Mouse (Mus musculus) adrenal gland, postnatal 4 days (tissue): ENCODE results near the gene Dok7. TPM values are rescaled to one million over a fixed set of nuclear protein-coding genes. Genes with fewer than 3 reads are reported as not detected.
A peak's percentile ranks its signal among the peaks of the same experiment; 100 is the strongest.

Experiments used
- DNase-seq, 2 experiments: peaks; one replicate each; pipeline ENCODE4 v3.0.0; 2021 to 2022; ENCODE audit warnings: low spot score in 2 of 2, mixed read lengths in 2 of 2
- long read RNA-seq, 2 experiments: library from polyadenylated mRNA; stranded (forward); transcript quantifications; one replicate each; pipeline ENCODE4 v2.0.0; 2021
- total RNA-seq, 2 experiments: library from RNA; stranded (reverse); gene quantifications; 2 replicates each; pipeline ENCODE4 v1.2.3; 2021

Gene Dok7
- total RNA-seq, result 10 to 100 TPM; 13.0 to 13.1 TPM
- long read RNA-seq, experiment 1, partial matches to known transcripts, result 2 of 9 reads
- long read RNA-seq, experiment 1, other reads (novel, unspliced or antisense), result 4 of 9 reads
- long read RNA-seq, experiment 2, transcript Dok7-203 (7 exons, 2,779 nt), result major isoform, 20 of 43 reads
- long read RNA-seq, experiment 2, partial matches to known transcripts, result 10 of 43 reads
- long read RNA-seq, experiment 2, other reads (novel, unspliced or antisense), result 13 of 43 reads

DNA sequence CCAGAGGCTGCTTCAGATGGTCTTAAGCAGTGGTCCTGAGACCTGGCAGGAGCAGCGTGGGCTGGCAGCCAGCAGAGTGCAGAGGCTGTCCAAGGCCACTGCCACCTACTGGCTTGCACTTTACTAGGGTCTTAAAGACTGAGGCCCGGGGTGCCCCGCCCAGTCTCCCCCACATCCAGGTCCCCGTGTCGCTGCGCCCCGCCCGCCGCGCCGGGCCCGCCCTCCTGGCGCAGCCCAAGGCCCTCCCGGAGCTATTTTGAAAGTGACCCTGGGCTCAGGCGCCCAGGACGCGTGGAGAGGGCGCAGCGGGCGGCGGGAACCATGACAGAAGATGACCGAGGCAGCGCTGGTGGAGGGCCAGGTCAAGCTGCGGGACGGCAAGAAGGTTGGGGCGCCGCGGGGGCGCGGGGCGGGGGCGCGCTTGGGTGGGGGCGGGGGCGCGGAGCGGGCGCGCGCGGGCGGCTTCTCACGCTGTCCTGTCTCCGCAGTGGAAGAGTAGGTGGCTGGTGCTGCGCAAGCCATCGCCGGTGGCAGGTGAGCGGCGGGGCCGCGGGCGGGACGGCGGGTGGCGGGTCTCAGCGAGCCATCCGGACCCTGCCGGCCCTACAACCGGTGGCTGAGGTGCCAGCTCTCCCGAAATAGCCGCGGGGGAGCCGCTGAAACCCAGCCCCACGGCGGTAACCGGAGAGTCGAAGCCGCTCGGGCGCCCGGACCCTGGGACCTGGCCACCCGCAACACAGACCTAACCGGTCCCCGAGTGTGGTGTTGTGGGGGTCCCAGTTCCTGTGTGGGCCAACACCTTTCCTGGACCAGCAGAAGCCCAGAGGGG lies at the start of gene Dok7:
Gene Dok7, plus strand, starts transcription at position 163 of the 829 bp plus-strand sequence.
- peak; percentile 38 to 41 for DNase-seq

DNA sequence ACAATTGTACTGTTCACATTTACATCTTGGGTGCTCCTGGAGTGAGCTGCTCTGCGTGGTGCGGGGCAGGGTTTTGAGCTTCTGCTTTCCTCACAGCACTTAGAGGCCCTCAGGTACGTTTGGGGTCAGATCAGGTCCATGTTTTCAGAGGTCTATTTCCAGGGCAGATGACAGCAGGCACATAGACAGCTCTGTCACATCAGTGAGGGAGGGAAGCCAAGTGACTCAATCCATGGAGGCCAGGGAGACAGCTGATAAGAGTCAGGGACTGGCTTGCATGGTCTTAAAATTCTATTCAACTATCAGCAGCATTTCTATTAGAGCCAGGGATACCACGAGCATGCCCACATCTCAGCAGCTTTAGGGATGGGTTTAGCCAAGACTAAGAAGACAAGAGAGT lies 47.4 kb upstream of the Dok7 start:
- no peak for DNase-seq

DNA sequence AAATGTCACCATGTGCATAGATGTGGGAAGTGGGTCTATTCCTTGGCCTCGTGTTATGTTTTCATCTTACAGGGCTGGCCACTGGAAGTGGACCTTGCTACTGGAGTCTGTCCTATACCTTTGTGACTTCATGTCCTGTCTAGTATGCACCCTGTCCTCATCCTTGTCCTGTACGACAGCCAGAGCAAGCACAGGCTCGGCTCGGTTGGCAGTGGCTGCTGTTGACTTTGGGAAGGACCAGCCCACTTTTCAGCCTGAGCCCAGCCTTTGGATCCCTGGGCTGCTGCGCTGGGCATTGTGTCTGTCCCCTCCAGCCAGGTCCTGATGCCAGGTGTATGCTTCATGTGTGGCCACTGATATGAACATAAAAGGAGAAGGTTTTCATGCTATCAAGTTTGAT lies 45.9 kb upstream of the Dok7 start:
- DNase-seq, result no peak

DNA sequence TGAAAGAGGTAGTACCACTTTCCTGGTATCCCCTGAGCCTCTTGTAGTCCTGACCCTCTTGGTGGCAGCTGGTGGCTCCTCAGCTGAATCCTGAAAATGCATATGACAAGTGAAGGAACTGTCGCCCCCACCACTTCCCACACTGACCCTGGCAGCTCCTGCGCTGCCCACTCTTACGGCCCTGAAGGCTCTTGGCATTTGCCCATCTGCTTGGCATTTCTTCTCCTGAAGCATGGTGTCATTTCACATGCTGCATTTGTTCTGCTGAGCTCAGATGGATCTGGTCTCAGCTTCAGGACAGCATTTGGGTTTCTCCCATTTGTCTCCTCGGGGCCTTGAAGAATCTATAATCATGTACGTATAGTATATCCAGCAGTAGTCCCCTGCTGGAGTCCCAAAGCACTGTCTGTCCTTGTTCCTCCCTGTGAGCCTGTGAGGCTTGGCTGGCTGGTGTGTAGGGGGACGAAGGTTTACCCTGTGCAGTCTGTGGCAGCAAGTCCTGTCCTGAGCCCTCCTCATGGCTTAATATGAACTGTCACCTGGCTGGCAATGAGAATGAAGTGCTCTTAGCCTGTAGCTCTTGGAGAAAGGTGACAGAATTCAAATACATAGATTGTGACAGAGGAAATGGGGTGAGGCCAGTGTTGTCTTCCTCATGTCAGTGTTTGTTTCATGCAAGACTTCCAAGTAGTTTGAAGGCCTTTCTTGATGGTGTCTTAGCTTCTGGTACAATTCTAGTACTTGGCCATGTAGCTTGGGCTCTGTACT lies 45.2 kb upstream of the Dok7 start:
- DNase-seq, result no peak

DNA sequence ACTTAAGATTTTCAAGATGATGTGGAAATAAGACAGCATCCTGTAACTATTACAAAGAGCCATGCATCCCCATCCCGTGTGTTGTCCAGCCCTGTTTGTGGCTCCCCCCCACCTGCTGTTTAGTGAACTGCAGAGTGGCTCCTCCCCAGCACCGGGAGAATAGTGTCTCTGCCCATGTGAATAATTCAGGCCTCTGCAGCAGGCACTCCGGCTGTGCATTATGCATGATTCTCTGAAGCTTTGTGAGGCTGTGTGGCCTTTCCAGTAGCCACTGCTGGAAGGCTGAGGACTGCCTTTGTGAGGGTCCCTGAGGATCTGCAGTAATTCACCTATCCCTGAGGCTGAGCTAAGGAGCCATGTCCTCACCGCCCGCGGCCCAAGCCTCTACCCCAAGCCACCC lies 42.5 kb upstream of the Dok7 start:
- DNase-seq, result no peak

DNA sequence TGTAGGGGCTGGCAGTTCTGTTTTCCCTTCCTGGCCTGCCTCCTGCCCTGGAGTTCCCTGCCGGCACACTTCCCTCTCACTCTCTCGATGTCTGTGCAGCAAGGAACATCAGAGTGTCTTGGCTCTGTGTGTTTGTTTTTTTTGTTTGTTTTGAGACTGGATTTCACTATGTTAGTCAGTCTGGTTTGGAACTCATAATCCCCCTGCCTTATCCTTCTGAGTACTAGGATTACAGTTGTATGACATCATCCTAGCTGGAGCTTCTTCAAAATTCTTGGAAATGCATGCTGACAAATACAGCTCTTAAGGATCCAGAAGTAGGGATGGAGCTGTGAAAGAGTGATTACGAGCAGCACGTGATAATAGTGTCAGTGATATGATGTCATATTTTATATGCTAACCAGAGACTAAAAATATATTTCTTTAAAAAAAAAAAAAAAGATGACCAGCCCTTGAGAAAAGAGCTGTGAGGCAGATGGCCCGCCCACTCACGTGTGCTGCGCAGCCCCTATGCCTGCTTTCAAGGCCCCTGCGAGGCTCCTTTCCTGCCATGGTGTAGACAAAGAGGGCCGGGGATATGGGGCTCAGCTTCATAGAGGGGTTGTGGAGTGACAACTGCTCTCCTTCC lies 36.8 kb upstream of the Dok7 start:
- DNase-seq, result no peak

DNA sequence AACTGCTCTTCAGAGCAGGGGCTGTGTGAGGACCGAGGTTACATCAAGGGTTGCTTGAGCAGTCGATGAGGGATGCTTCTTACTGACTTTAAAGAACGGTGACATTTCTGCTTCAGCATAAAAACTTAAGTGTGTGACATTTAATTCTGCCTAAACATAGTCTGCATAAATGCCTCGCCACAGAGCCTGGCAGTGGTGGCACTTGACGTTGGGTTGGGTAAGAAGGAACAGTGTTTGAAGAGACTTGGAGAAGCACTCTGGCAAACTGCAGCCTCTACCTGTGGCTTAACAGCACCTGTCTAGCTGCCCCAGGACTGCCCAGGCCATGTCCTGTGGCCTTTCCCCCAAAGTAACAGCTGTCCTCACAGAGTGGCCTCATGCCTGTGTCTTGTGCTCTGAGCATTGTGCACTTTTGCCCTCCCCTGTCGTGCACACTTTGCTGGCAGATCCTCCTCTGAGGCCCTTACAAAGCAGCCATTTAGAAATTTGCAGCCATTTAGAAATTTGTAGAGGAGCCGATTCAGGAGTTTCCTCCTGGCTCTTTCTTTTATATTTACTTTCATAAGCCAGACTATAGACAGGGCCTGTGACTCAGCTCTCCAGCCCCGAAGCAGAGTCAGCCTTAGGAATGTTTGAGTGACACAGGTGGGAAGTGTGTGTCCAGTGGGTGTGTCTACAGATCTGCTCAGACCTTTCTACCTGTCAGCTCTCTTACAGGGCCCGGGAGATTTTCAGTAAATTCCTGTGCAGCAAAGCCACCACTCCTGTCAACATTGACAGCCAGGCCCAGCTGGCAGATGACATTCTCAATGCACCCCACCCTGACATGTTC lies 35.9 kb upstream of the Dok7 start:
- no peak for DNase-seq

DNA sequence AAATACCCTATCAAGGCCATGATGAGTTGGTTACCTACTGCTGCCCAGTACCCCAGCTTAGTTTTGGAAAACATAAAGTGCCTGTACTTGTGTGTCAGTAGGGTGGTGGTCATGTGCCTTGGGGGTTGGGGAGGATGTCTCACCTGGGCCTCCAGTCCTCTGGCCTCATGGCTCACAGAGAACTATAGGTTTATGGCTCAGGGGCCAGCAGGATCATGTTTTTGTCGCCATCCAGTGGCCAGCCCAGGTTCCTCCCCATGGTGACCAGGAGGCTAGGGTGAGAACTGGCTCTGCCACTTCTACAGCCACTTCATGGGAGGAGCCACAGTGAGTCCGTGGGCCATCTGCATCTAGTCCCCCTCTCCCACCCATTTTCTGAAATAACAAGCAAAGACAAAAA lies 31.6 kb upstream of the Dok7 start:
- DNase-seq, result peak in 1 of 2 experiments; percentile 30

DNA sequence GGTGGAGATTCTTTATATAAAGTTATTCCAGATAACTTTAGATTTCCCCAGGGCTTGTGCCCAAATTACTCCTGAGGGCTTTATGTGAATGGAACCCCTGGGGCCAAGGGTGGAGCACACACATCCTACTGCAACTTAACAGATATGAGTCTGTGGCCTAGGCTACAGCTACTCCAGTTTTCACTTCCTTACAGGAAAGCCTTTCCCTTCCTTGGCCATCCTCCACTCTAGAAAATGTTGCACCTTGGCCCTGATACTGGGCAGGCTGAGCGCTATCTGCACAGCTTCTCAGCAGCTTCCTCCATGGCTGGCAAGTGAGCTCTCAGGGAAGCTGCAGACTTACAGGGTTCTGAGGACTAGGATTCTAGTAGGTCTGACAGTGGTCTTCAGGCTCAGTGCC lies 27.3 kb upstream of the Dok7 start:
- no peak for DNase-seq

DNA sequence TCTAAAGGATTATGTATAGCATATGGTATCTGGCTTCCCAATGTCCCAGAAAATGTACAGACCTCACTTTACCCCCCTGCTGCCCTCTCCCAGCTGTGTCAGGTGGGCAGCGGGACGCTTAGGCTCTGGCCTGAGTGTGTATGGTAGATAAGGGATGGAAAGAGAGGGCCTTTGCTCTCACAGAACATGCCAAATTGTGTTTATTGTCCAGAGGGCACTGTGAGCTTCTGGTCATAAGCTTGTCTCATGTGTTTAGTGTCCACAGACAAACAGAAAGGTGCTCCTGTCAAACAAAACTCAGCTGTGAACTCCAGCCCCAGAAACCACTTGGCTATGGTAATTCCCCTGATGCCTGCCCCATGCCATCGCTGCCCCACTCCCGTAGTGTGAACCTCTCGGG lies 26.8 kb upstream of the Dok7 start:
- DNase-seq, result no peak

DNA sequence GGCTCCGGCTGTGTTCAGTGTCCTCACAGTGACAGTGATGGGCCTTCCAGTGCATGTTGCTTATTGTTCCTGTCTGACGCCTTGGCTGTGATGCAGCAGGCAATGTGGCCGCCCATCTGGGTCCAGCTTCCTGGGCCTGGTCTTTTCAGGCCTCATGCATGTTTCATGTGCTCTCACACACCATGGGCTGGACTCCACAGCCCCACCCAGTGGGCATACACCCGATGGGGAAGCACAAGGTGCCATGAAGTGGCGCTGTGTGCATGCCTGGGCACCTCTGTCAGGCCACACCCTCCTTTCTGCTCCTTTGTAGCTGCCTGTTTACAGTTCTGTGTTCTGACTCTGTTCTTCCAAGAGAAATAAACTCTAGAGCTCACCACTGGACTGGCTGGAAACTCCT lies 23.5 kb upstream of the Dok7 start:
- DNase-seq, result no peak

DNA sequence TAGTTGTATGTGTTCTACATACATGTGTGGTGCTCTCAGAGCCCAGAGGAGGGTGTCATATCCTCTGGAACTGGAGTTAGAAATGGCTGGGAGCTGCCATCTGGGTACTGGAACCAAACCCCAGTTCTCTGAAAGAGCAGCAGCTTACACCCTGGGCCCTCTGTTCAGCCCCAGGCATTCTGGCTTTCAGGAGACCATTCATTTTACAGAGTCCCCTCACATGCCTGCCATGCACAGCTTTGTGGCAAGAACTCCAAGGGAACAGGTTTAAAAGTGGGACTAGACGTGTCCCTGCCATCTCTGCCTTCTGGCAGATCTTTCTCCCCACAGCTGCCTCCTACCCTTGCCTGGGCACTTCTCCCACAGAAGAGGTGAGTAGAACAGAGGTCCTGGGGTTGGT lies 22.9 kb upstream of the Dok7 start:
- DNase-seq, result no peak

DNA sequence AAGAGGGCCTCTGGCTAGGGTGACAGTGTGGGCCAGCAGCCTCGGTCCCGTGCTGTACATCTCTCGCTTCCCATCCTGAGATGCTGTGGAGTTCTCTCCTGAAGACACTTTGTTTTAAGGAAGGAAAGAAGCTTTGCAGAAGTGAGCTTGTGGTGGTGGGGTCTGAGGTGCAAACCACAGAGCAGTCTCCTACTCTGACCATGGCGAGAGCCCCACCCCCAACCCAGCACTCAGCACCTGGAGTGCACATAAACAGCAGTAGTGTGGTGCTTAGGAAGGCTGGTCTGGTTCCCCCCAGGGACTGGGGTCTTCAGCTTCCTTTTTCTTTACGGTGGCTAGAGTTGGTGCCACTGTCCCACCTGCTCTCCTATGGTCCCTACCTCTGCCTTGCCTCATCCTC lies 21.4 kb upstream of the Dok7 start:
- no peak for DNase-seq

DNA sequence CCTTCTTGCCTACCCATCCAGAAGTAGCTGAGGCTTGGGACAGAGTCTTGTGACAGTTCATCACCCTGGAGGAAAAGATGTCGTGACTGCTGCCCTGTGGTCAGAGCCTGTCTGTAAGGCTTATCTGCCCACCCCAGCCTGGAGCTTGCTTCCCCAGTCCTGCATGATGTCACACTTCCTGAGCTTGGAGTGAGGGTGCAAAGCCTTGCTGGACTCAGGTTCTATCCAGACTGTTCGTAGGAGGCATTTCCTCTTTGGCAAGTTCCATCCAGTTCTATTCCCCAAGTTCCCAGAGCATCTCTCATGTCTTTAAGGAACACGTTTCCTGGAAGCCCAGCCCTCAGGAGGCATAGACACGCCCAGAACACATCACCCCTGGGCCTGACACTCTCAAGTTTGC lies 20.8 kb upstream of the Dok7 start:
- no peak for DNase-seq

DNA sequence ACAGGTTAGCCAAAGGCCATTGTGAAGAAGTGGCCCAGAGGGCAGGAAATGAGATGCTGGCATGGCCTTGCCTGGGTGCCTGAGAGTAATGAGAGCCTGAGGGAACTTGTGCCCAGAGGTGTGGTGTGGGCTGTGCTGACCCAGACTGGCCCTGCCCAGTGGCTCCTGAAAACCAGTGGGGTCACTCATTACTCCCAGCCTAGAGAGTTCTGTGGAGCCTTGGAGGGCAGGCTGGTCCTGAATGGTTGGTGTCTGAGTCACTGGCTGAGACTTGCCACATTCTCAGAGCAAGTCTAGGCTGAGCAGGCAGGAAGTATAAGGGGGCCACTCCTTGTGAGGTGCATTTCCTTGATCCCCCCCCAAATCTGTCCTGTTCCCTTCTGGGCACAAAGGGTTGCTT lies 19.1 kb upstream of the Dok7 start:
- DNase-seq, result no peak

DNA sequence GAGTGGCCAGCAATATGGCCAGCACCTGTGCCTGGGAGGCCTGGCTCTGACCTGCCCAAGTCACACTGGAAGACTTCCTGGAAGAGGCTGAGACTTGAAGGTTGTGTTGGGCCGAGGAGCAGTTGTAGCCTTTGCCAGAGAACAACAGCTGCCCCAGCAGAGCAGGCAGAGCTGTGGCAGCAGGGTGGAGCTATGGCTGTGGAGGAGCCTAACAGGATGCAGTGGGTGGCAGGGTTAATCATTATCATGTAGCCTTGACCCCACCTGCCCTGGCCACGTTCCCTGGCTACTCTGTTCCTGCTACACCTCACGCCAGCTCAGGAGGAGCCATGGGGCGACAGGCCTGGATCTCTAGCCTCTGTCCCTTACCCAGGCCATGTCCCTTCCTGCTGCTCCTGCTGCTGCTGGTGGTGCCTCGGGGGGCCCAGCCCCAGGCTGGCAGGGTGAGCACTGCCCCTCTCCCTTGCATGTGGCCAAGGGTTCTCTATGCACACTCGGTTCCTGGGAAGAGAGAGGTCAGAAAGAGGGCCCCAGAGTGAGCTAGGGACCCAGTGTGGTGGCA lies 15.2 kb upstream of the Dok7 start, which contains the start of gene Hgfac:
Gene Hgfac, plus strand, starts transcription at position 242 of the 562 bp plus-strand sequence.
- no peak for DNase-seq

DNA sequence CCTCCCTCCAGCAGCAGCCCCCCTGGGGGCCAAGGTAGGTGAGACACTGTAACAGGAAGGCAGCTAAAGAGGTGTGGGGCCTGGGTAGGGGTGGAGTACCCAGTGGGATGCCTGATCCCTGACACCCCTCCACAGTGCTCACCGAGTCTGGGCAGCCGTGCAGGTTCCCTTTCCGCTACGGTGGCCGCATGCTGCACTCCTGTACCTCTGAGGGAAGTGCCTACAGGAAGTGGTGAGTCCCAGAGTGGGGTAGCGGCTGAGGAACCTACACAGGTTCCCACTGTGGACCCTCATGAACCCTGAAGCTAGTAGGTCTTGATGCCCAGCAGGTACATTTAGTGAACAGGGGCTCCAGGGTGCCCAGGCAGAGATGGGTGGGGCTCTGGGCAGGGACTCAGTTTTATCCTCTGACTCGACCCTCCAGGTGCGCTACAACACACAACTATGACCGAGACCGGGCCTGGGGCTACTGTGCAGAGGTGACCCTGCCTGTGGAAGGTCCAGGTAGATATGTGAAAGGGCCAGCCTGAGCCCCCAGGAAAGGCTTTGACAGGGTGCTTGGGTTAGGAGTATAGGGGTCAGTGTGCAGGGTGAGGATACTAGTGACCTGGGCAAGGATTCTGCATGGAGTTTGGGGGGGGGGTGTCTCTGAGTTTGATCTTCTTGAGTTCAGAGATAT lies 14.0 kb upstream of the Dok7 start:
- no peak for DNase-seq

DNA sequence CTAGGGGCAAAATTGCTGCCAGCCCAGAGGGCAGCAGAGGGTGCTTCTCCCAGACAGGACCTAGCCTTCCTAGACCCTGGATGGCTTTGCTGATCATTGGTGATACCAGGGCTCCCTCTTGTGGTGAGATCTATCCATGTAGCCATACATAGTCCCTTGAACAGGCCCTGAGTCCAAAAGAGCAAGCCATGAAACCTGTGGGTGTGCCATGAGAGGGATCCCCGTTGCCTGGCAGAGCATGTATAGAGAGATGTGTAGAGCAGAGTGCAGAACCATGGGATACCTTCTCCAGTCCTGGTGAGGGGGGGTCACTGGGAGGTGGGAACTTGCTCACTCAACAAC lies 13.5 kb upstream of the Dok7 start:
- DNase-seq, result peak in 1 of 2 experiments; percentile 62

DNA sequence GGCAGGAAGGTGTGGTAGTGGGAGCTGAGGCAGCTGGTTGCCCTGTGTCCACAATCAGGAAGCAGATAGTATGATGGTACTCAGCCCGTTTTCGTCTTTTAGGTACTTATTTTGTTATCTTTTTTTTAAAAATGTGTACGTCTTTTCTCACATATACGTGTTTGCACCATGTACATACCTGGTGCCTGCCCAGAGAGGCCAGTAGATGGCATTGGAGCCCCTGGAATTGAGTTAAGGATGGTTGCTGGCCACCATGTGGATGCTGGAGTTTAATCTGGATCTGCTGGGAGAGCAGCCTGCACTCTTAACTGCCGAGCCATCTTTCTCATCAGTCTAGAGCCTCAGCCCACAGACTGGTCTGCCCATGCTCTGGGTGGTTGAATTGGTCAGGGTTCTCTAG lies 6.0 kb upstream of the Dok7 start:
- DNase-seq, result no peak

DNA sequence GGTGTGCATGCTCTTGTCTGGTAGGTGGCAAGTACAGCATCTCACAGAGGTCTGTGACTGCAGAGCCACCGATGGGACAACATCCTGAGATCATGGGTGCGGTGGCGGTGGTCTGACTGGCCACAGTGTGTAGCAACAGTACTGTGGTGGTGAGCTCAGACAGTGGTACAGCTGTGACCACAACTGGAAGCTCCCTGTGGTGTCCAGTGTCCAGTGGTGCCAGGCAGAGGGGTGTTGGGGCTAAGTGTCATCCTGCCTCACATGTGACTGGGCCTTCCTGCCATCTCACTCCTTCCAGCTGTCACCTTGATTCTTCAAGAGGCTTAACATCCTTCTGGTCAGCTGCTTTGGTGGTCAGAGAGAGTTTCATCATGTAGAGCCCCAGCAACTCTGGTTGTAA lies 1.9 kb upstream of the Dok7 start:
- DNase-seq, result no peak
